Mouse (Mus musculus): ENCODE measurements around the gene Cabin1.

DNA sequence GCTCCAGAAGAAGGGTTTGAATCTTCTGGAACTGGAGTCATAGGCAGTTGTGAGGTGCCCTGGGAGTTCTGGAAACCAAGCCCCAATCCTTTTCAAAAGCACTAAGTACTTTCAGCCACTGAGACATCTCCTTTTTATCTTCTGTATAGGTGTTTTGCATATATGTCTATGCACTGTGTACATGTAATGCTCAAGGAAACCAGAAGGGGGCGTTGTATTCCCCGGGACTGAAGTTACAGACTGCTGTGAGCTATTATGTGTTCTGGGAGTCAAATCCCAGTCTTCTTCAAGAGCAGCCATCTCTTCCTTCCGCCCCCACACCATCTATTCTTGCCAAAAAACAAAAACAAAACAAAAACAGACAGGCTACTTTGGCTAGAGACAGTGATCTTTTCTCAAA is 143.3 kb downstream of the Cabin1 start:
- no peak for TF ChIP-seq CHD2 (IDR thresholded peaks at IDR 0.05; ENCODE audit: low read depth, low read length)
- no peak for TF ChIP-seq ZC3H11A (IDR thresholded peaks at IDR 0.05; ENCODE audit: borderline replicate concordance, low read depth, low read length)
- no peak for TF ChIP-seq MAFK (IDR thresholded peaks at IDR 0.05; ENCODE audit: insufficient read depth, low read depth, low read length)
- no peak for TF ChIP-seq ZNF384 (IDR thresholded peaks at IDR 0.05; ENCODE audit: low read depth, low read length)
